Mouse (Mus musculus): ENCODE measurements around the gene BC024978. TPM values are rescaled to one million over a fixed set of nuclear protein-coding genes. Genes with fewer than 3 reads are reported as not detected.

The BC024978 gene
- polyA plus RNA-seq, 1 experiment from 2014 or later: 4.1 TPM

MicroRNAs encoded within 50 kb of the gene (microRNA counts, 519-probe panel; counts per million panel counts)
- microRNA mmu-miR-1191: 236 counts per million, percentile 44 among the panel's probes with 10 or more counts

Small RNA genes within 50 kb of the gene (microRNA-seq; reads per million reads assigned to microRNA genes)
- gene Mir1191 (3.7 reads per million, percentile 15 among the genes with 10 or more reads in this experiment), gene Mir3101 (0.74 reads per million)

Other genes with a start within 250 kb of the BC024978 start
- not detected in 2 replicates for gene Cyp2a12, start 166.7 kb upstream of the BC024978 start, polyA plus RNA-seq (2015; fragmentation: Nextera tagmentation; extraction: Ambion mirVana)
- 8.0 and 15.6 TPM in 2 replicates for gene Cyp2f2, start 75.9 kb upstream of the BC024978 start, polyA plus RNA-seq (2015; fragmentation: Nextera tagmentation; extraction: Ambion mirVana)
- gene Cyp2t4, start 42.1 kb upstream of the BC024978 start, polyA plus RNA-seq (2015; fragmentation: Nextera tagmentation; extraction: Ambion mirVana): 0.25 and 0.32 TPM in 2 replicates
- gene Egln2, start 29.0 kb upstream of the BC024978 start, polyA plus RNA-seq (2015; fragmentation: Nextera tagmentation; extraction: Ambion mirVana): 69.2 and 77.7 TPM in 2 replicates
- 72.2 and 74.2 TPM in 2 replicates for gene Rab4b, start 16.9 kb upstream of the BC024978 start, polyA plus RNA-seq (2015; fragmentation: Nextera tagmentation; extraction: Ambion mirVana)
- gene Gm21983, start 14.7 kb upstream of the BC024978 start, polyA plus RNA-seq (2015; fragmentation: Nextera tagmentation; extraction: Ambion mirVana): 2.2 and 5.2 TPM in 2 replicates
- gene Mia, start 14.6 kb upstream of the BC024978 start, polyA plus RNA-seq (2015; fragmentation: Nextera tagmentation; extraction: Ambion mirVana): 60.5 and 96.6 TPM in 2 replicates
- 292 and 298 TPM in 2 replicates for gene Snrpa, start 490 bp downstream of the BC024978 start, polyA plus RNA-seq (2015; fragmentation: Nextera tagmentation; extraction: Ambion mirVana)
- gene Itpkc, start 32.9 kb downstream of the BC024978 start, polyA plus RNA-seq (2015; fragmentation: Nextera tagmentation; extraction: Ambion mirVana): 5.7 and 8.3 TPM in 2 replicates
- 19.0 and 20.5 TPM in 2 replicates for gene Coq8b, start 37.2 kb downstream of the BC024978 start, polyA plus RNA-seq (2015; fragmentation: Nextera tagmentation; extraction: Ambion mirVana)
- 33.8 and 35.7 TPM in 2 replicates for gene Numbl, start 62.7 kb downstream of the BC024978 start, polyA plus RNA-seq (2015; fragmentation: Nextera tagmentation; extraction: Ambion mirVana)
- 32.0 and 40.3 TPM in 2 replicates for gene Ltbp4, start 141.9 kb downstream of the BC024978 start, polyA plus RNA-seq (2015; fragmentation: Nextera tagmentation; extraction: Ambion mirVana)
- gene Shkbp1, start 160.2 kb downstream of the BC024978 start, polyA plus RNA-seq (2015; fragmentation: Nextera tagmentation; extraction: Ambion mirVana): 61.5 and 70.6 TPM in 2 replicates
- not detected in 2 replicates for gene Gm20479, start 161.6 kb downstream of the BC024978 start, polyA plus RNA-seq (2015; fragmentation: Nextera tagmentation; extraction: Ambion mirVana)

Measured in embryonic facial prominence, embryonic 13.5 days (tissue).